Mouse (Mus musculus): ENCODE measurements at regions not wholly inside any gene's neighbourhood (a gene's known extent, or its start where the extent isn't known, plus 50 kb on each side); places are given as distances from the start of the nearest gene placed in this dataset.

- no peak overlapping the region for H3K27ac ChIP-seq (ENCODE audit: insufficient read depth, low read depth, low read length, poor library complexity, severe bottlenecking)
- no peak for TF ChIP-seq CHD2 (IDR thresholded peaks at IDR 0.05; ENCODE audit: low read depth, low read length)
- no peak for TF ChIP-seq ZNF384 (IDR thresholded peaks at IDR 0.05; ENCODE audit: low read depth, low read length)
- no peak for TF ChIP-seq HCFC1 (IDR thresholded peaks at IDR 0.05; ENCODE audit: borderline replicate concordance, insufficient read depth, low read length)
- no peak for TF ChIP-seq MAFK (IDR thresholded peaks at IDR 0.05; ENCODE audit: insufficient read depth, low read depth, low read length)
- no peak for TF ChIP-seq ZC3H11A (IDR thresholded peaks at IDR 0.05; ENCODE audit: borderline replicate concordance, low read depth, low read length)
These were observed 69.5 kb upstream of the Barhl2 start for GRCm38 (mm10) chr5:106527364-106527985.

GRCm38 (mm10) chr5:106512423-106513089 is 54.6 kb upstream of the Barhl2 start:
- H3K9me3 ChIP-seq (ENCODE audit: control insufficient read depth, insufficient read depth, low read depth, low read length), result no peaks in the 10 kb centered on the region
- no peaks in the 10 kb centered on the region for H3K36me3 ChIP-seq (ENCODE audit: control insufficient read depth, insufficient read depth, low read length, poor library complexity, severe bottlenecking)
- H3K4me1 ChIP-seq (ENCODE audit: control insufficient read depth in 2 of 2, insufficient read depth in 2 of 2, low read length in 2 of 2, poor library complexity in 1 of 2), result no peaks in the 10 kb centered on the region
- H3K27ac ChIP-seq (ENCODE audit: insufficient read depth, low read depth, low read length, poor library complexity, severe bottlenecking), result no peak overlapping the region
- DNase-seq (ENCODE audit: low read depth, low spot score), result no peak
- no peak overlapping the region for H3K4me3 ChIP-seq (ENCODE audit: insufficient read depth in 1 of 2, low read depth in 1 of 2, low read length in 2 of 2, poor library complexity in 1 of 2, severe bottlenecking in 1 of 2)
- in situ Hi-C loops (cut with MboI; ENCODE audit: low sequenced_read_pairs in 2 of 2, unreplicated experiment in 2 of 2), result no loop called here
- no peak for TF ChIP-seq CHD2 (IDR thresholded peaks at IDR 0.05; ENCODE audit: low read depth, low read length)
- TF ChIP-seq HCFC1 (IDR thresholded peaks at IDR 0.05; ENCODE audit: borderline replicate concordance, insufficient read depth, low read length), result no peak
- no peak for TF ChIP-seq ZNF384 (IDR thresholded peaks at IDR 0.05; ENCODE audit: low read depth, low read length)
- peak; percentile 38; the same call in 1 of the 2 replicates for TF ChIP-seq MAFK (IDR thresholded peaks at IDR 0.05; ENCODE audit: insufficient read depth, low read depth, low read length)
- no peak overlapping the region for H3K9ac ChIP-seq (ENCODE audit: insufficient read depth, low read depth, low read length, poor library complexity, severe bottlenecking)

More at GRCm38 (mm10) chr5:106527364-106527985, 69.5 kb upstream of the Barhl2 start:
- Histone ChIP-seq H3K36me3 (ENCODE audit: control insufficient read depth, insufficient read depth, low read length, poor library complexity, severe bottlenecking) (no peaks in the 10 kb centered on the region), H3K4me3 (ENCODE audit: insufficient read depth in 1 of 2, low read depth in 1 of 2, low read length in 2 of 2, poor library complexity in 1 of 2, severe bottlenecking in 1 of 2) (no peak overlapping the region), H3K9me3 (ENCODE audit: control insufficient read depth, insufficient read depth, low read depth, low read length) (no peaks in the 10 kb centered on the region), H3K9ac (ENCODE audit: insufficient read depth, low read depth, low read length, poor library complexity, severe bottlenecking) (no peak overlapping the region), H3K4me1 (ENCODE audit: control insufficient read depth in 2 of 2, insufficient read depth in 2 of 2, low read length in 2 of 2, poor library complexity in 1 of 2) (no peaks in the 10 kb centered on the region)
- no peak for DNase-seq (ENCODE audit: low read depth, low spot score)
- in situ Hi-C loops (cut with MboI; ENCODE audit: low sequenced_read_pairs in 2 of 2, unreplicated experiment in 2 of 2), result no loop called here

- Histone ChIP-seq H3K9me3 (ENCODE audit: control insufficient read depth, insufficient read depth, low read depth, low read length) (no peaks in the 10 kb centered on the region), H3K36me3 (ENCODE audit: control insufficient read depth, insufficient read depth, low read length, poor library complexity, severe bottlenecking) (no peaks in the 10 kb centered on the region), H3K4me1 (ENCODE audit: control insufficient read depth in 2 of 2, insufficient read depth in 2 of 2, low read length in 2 of 2, poor library complexity in 1 of 2) (no peaks in the 10 kb centered on the region), H3K27ac (ENCODE audit: insufficient read depth, low read depth, low read length, poor library complexity, severe bottlenecking) (no peak overlapping the region), H3K9ac (ENCODE audit: insufficient read depth, low read depth, low read length, poor library complexity, severe bottlenecking) (no peak overlapping the region), H3K4me3 (ENCODE audit: insufficient read depth in 1 of 2, low read depth in 1 of 2, low read length in 2 of 2, poor library complexity in 1 of 2, severe bottlenecking in 1 of 2) (no peak overlapping the region)
- in situ Hi-C loops (cut with MboI; ENCODE audit: low sequenced_read_pairs in 2 of 2, unreplicated experiment in 2 of 2), result no loop called here
- DNase-seq (ENCODE audit: low read depth, low spot score), result no peak
- no peak for TF ChIP-seq MAFK (IDR thresholded peaks at IDR 0.05; ENCODE audit: insufficient read depth, low read depth, low read length)
- TF ChIP-seq ZNF384 (IDR thresholded peaks at IDR 0.05; ENCODE audit: low read depth, low read length), result no peak
- no peak for TF ChIP-seq CHD2 (IDR thresholded peaks at IDR 0.05; ENCODE audit: low read depth, low read length)
- TF ChIP-seq HCFC1 (IDR thresholded peaks at IDR 0.05; ENCODE audit: borderline replicate concordance, insufficient read depth, low read length), result no peak
- TF ChIP-seq ZC3H11A (IDR thresholded peaks at IDR 0.05; ENCODE audit: borderline replicate concordance, low read depth, low read length), result no peak
These were observed 49.9 kb upstream of the Barhl2 start for GRCm38 (mm10) chr5:106507901-106508300.

Measured in ES-E14 (cell line).